Mouse (Mus musculus): ENCODE measurements at regions not wholly inside any gene's neighbourhood (a gene's known extent, or its start where the extent isn't known, plus 50 kb on each side); places are given as distances from the start of the nearest gene placed in this dataset.

- TF ChIP-seq CTCF (IDR thresholded peaks at IDR 0.05; ENCODE audit: extremely low read depth, insufficient read depth, insufficient read length, insufficient replicate concordance), result no peak
- TF ChIP-seq POLR2A (IDR thresholded peaks at IDR 0.05; ENCODE audit: low read depth, low read length), result no peak
Measured at GRCm38 (mm10) chr3:41498791-41499190, 56.7 kb upstream of the Jade1 start.
